Comparison of ENCODE assay signal across 14 mouse cellular contexts in genomic region chr3:138095718-138096117, GRCm38 (mm10). TPM values are rescaled to one million over a fixed set of nuclear protein-coding genes. Genes with fewer than 3 reads are reported as not detected.
DNase-seq lines count a peak whose midpoint lies in the region; ATAC-seq and TF ChIP-seq lines count a peak whose summit lies in the region.
"Had no signal": no experiment of that assay in that cellular context is flagged by ENCODE, and none has a peak within 500 bp of the region (broad histone marks: within the 10 kb centered on the region; RNA-seq: fewer than 3 reads in every experiment).

No protein-coding gene starts in this region.

- no peak overlapping the region for H3K4me2 ChIP-seq in kidney, embryonic 16.5 days (replicated peaks; ENCODE audit: low read depth, low read length)
- no peak overlapping the region for H3K4me2 ChIP-seq in forebrain, postnatal 0 days (ENCODE audit: low read depth)
- no peak overlapping the region for H3K4me2 ChIP-seq in liver, postnatal 0 days (ENCODE audit: low read depth, low read length)
- H3K4me2 ChIP-seq: embryonic facial prominence, embryonic 12.5 days had no signal

- TF ChIP-seq EP300 in liver, postnatal 0 days (IDR thresholded peaks at IDR 0.05; ENCODE audit: low read depth): no peak

- no peaks in the 10 kb centered on the region for H3K9me3 ChIP-seq in kidney, embryonic 16.5 days (ENCODE audit: low read length)
- H3K9me3 ChIP-seq in forebrain, postnatal 0 days (ENCODE audit: low read length): no peaks in the 10 kb centered on the region
- no peaks in the 10 kb centered on the region for H3K9me3 ChIP-seq in liver, postnatal 0 days (ENCODE audit: low read length)
- H3K9me3 ChIP-seq: embryonic facial prominence, embryonic 12.5 days had no signal

- H3K27ac ChIP-seq in kidney, embryonic 16.5 days (ENCODE audit: low read length): no peak overlapping the region
- H3K27ac ChIP-seq in forebrain, postnatal 0 days (ENCODE audit: low read depth, low read length): no peak overlapping the region
- no peak overlapping the region for H3K27ac ChIP-seq in liver, postnatal 0 days (ENCODE audit: low read depth)
- H3K27ac ChIP-seq: embryonic facial prominence, embryonic 12.5 days had no signal

- H3K4me3 ChIP-seq in kidney, embryonic 16.5 days (ENCODE audit: low read length): no peak overlapping the region
- no peak overlapping the region for H3K4me3 ChIP-seq in forebrain, postnatal 0 days (ENCODE audit: low read depth, low read length)
- no peak overlapping the region for H3K4me3 ChIP-seq in liver, postnatal 0 days (ENCODE audit: low read depth, low read length)
- H3K4me3 ChIP-seq: embryonic facial prominence, embryonic 12.5 days had no signal

- 50% methylated on average over 10 of the region's 10 CpGs for WGBS in kidney, embryonic 16.5 days
- WGBS in forebrain, postnatal 0 days: 37% methylated on average over 10 of the region's 10 CpGs
- WGBS in liver, postnatal 0 days (ENCODE audit: insufficient replicate concordance): 67% methylated on average over 10 of the region's 10 CpGs

- DNase-seq in cerebellum, postnatal 25 days: peak; percentile 19 to 37
- no peak for DNase-seq in cerebellum, adult 11-12 months
- DNase-seq in kidney, adult 9 months: no peak
- peak; percentile 78 for DNase-seq in MN1 (ENCODE audit: low spot score)
- DNase-seq in forebrain, postnatal 0 days: peak; percentile 58
- no peak for DNase-seq in liver, postnatal 0 days
- no peak for DNase-seq in embryo, embryonic 10 days (ENCODE audit: low spot score)
- DNase-seq: adrenal gland, postnatal 25 days; heart, adult 18-20 months; thymus, adult 18-20 months had no signal

- TF ChIP-seq CTCF in forebrain, postnatal 0 days (IDR thresholded peaks at IDR 0.05; ENCODE audit: low read depth): no peak
- no peak for TF ChIP-seq CTCF in liver, postnatal 0 days (IDR thresholded peaks at IDR 0.05; ENCODE audit: low read depth)

- peak; percentile 77 for ATAC-seq in kidney, embryonic 16.5 days (ENCODE audit: low FRiP score, low TSS enrichment)
- peak; percentile 77 for ATAC-seq in forebrain, postnatal 0 days
- no peak for ATAC-seq in liver, postnatal 0 days

- H3K4me1 ChIP-seq in kidney, embryonic 16.5 days (ENCODE audit: insufficient read depth, low read length): no peaks in the 10 kb centered on the region
- H3K4me1 ChIP-seq in forebrain, postnatal 0 days (ENCODE audit: insufficient read depth): no peaks in the 10 kb centered on the region
- no peaks in the 10 kb centered on the region for H3K4me1 ChIP-seq in liver, postnatal 0 days (ENCODE audit: insufficient read depth)
- H3K4me1 ChIP-seq: embryonic facial prominence, embryonic 12.5 days had no signal

- no peak overlapping the region for H3K9ac ChIP-seq in kidney, embryonic 16.5 days (replicated peaks; ENCODE audit: low read length)
- no peak overlapping the region for H3K9ac ChIP-seq in forebrain, postnatal 0 days
- no peak overlapping the region for H3K9ac ChIP-seq in liver, postnatal 0 days (replicated peaks)
- H3K9ac ChIP-seq: embryonic facial prominence, embryonic 12.5 days had no signal

- H3K36me3 ChIP-seq in kidney, embryonic 16.5 days (ENCODE audit: insufficient read depth, low read length): no peaks in the 10 kb centered on the region
- no peaks in the 10 kb centered on the region for H3K36me3 ChIP-seq in forebrain, postnatal 0 days (ENCODE audit: insufficient read depth)
- peaks cover 7% of the 10 kb centered on the region; the same call in 1 of the 2 replicates for H3K36me3 ChIP-seq in liver, postnatal 0 days (replicated peaks; ENCODE audit: insufficient read depth, low read length)
- H3K36me3 ChIP-seq: embryonic facial prominence, embryonic 12.5 days had no signal

- no peaks in the 10 kb centered on the region for H3K27me3 ChIP-seq in kidney, embryonic 16.5 days (ENCODE audit: insufficient read depth, low read length)
- H3K27me3 ChIP-seq in forebrain, postnatal 0 days (ENCODE audit: insufficient read depth, low read length): no peaks in the 10 kb centered on the region
- no peaks in the 10 kb centered on the region for H3K27me3 ChIP-seq in liver, postnatal 0 days (ENCODE audit: insufficient read depth, low read length)
- H3K27me3 ChIP-seq: CH12.LX; embryonic facial prominence, embryonic 12.5 days had no signal

RNA-seq across cellular contexts. Expression of gene Gm5105, which starts 28.5 kb away (rescaled TPM):
- polyA plus RNA-seq in kidney, embryonic 16.5 days (2015; fragmentation: Nextera tagmentation; extraction: Ambion mirVana): 0.12 TPM in 1 of 2 replicates, not detected in the other
- 0.15 and 0.38 TPM in 2 replicates for total RNA-seq in forebrain, postnatal 0 days (2014; rRNA removed)
- 0.15 TPM in 2 replicates for polyA plus RNA-seq in forebrain, postnatal 0 days (2015; fragmentation: Nextera tagmentation; extraction: Ambion mirVana)
- not detected in 2 replicates for polyA plus RNA-seq in liver, postnatal 0 days (2015; fragmentation: Nextera tagmentation; extraction: Ambion mirVana)
- total RNA-seq: adrenal gland, postnatal 25 days; layer of hippocampus, adult 18-20 months had no signal
- polyA plus RNA-seq: embryonic facial prominence, embryonic 12.5 days had no signal

RNA-seq across cellular contexts. Expression of gene 1110002E22Rik, which starts 30.9 kb away (rescaled TPM):
- 0.52 and 0.54 TPM in 2 replicates for polyA plus RNA-seq in kidney, embryonic 16.5 days (2015; fragmentation: Nextera tagmentation; extraction: Ambion mirVana)
- 0.19 and 0.77 TPM in 2 replicates for total RNA-seq in forebrain, postnatal 0 days (2014; rRNA removed)
- 0.05 and 0.07 TPM in 2 replicates for polyA plus RNA-seq in forebrain, postnatal 0 days (2015; fragmentation: Nextera tagmentation; extraction: Ambion mirVana)
- 0.01 and 0.06 TPM in 2 replicates for polyA plus RNA-seq in liver, postnatal 0 days (2015; fragmentation: Nextera tagmentation; extraction: Ambion mirVana)

RNA-seq across cellular contexts. Expression of gene Trmt10a, which starts 47.5 kb away (rescaled TPM):
- polyA plus RNA-seq in kidney, embryonic 16.5 days (2015; fragmentation: Nextera tagmentation; extraction: Ambion mirVana): 11.8 and 12.5 TPM in 2 replicates
- total RNA-seq in forebrain, postnatal 0 days (2014; rRNA removed): 2.5 and 7.2 TPM in 2 replicates
- polyA plus RNA-seq in forebrain, postnatal 0 days (2015; fragmentation: Nextera tagmentation; extraction: Ambion mirVana): 5.1 and 6.2 TPM in 2 replicates
- polyA plus RNA-seq in liver, postnatal 0 days (2015; fragmentation: Nextera tagmentation; extraction: Ambion mirVana): 3.0 and 4.1 TPM in 2 replicates

RNA-seq across cellular contexts. Expression of gene Mttp, which starts 49.0 kb away (rescaled TPM):
- 7.6 and 8.1 TPM in 2 replicates for polyA plus RNA-seq in kidney, embryonic 16.5 days (2015; fragmentation: Nextera tagmentation; extraction: Ambion mirVana)
- 6.4 and 7.5 TPM in 2 replicates for total RNA-seq in forebrain, postnatal 0 days (2014; rRNA removed)
- 4.6 and 5.0 TPM in 2 replicates for polyA plus RNA-seq in forebrain, postnatal 0 days (2015; fragmentation: Nextera tagmentation; extraction: Ambion mirVana)
- 83.2 and 86.4 TPM in 2 replicates for polyA plus RNA-seq in liver, postnatal 0 days (2015; fragmentation: Nextera tagmentation; extraction: Ambion mirVana)

Comparison
In these comparisons a context has a peak if more than half of its experiments do, and no peak if none do; other contexts are left out.
1. DNase-seq: peak in cerebellum, postnatal 25 days (2 of 2), MN1 (single experiment) and forebrain, postnatal 0 days (single experiment); none in cerebellum, adult 11-12 months (single experiment), kidney, adult 9 months (single experiment), liver, postnatal 0 days (single experiment) and embryo, embryonic 10 days (single experiment).